Mouse (Mus musculus) hindbrain, postnatal 0 days (tissue): ENCODE measurements around the gene Jmjd1c. TPM values are rescaled to one million over a fixed set of nuclear protein-coding genes. Genes with fewer than 3 reads are reported as not detected.

Experiments used
- ATAC-seq: fragments of 200-750 bp; cut with Nextera tagmentation; 2 replicates; pipeline ENCODE4 v1.8.0; 2017; ENCODE audit warnings: mild to moderate bottlenecking, moderate TSS enrichment, moderate library complexity
- DNase-seq: peaks from one replicate; pipeline ENCODE4 v3.0.0-alpha.2; 2015; ENCODE audit warnings: low spot score
- H3K27ac ChIP-seq: fragments of 300-500 bp; sonication (generic); 2 replicates; pipeline ENCODE4 v1.5.1; 2014; ENCODE audit warnings: mild to moderate bottlenecking
- H3K27me3 ChIP-seq: fragments of 300-500 bp; sonication (generic); 2 replicates; pipeline ENCODE4 v1.6.1; 2014; ENCODE audit warnings: low read length, mixed read lengths; ENCODE audit not compliant: insufficient read depth
- H3K36me3 ChIP-seq: fragments of 300-500 bp; sonication (generic); 2 replicates; pipeline ENCODE4 v1.6.1; 2014; ENCODE audit warnings: low read length, mixed read lengths; ENCODE audit not compliant: insufficient read depth
- H3K4me1 ChIP-seq: fragments of 300-500 bp; sonication (generic); 2 replicates; pipeline ENCODE4 v1.6.1; 2014; ENCODE audit warnings: antibody characterized with exemption, low read length, mixed read lengths; ENCODE audit not compliant: insufficient read depth
- H3K4me2 ChIP-seq: fragments of 300-500 bp; sonication (generic); 2 replicates; pipeline ENCODE4 v1.6.1; 2014; ENCODE audit warnings: low read depth, mild to moderate bottlenecking, low read length, moderate library complexity, mixed read lengths
- H3K4me3 ChIP-seq: fragments of 300-500 bp; sonication (generic); 2 replicates; pipeline ENCODE4 v1.5.1; 2014; ENCODE audit warnings: low read length
- H3K9ac ChIP-seq: fragments of 300-500 bp; sonication (generic); replicated peaks from 2 replicates; pipeline ENCODE4 v1.6.1; 2014; ENCODE audit warnings: mild to moderate bottlenecking, low read length, moderate library complexity, mixed read lengths
- H3K9me3 ChIP-seq: fragments of 300-500 bp; sonication (generic); 2 replicates; pipeline ENCODE4 v1.6.1; 2016; ENCODE audit warnings: low read length, mixed read lengths
- CTCF ChIP-seq: IDR thresholded peaks from 2 replicates; pipeline ENCODE4 v1.5.1; 2016; ENCODE audit warnings: antibody characterized with exemption, control low read depth, low read depth
- WGBS: fragments of 180-500 bp; shearing (Covaris S2); extraction: QIAGEN DNeasy Blood & Tissue Kit; methylation state at CpG from one replicate; pipeline ENCODE4 v1.1.7; 2014; 5-methylcytosine and 5-hydroxymethylcytosine counted together
- polyA plus RNA-seq: library from polyadenylated mRNA; unstranded; fragments of >200 nt; fragmentation: Nextera tagmentation; extraction: Ambion mirVana; gene quantifications from 2 replicates; pipeline ENCODE4 v1.2.1, GENCODE M21; 2015
- total RNA-seq: library from RNA; depleted of rRNA; stranded (reverse); fragments of >200 nt; gene quantifications from 2 replicates; pipeline ENCODE4 v1.2.3, GENCODE M21; 2014

Jmjd1c gene
- total and polyA plus RNA-seq, 2 experiments from 2014 or later = 45.4 to 54.1 TPM

GRCm38 (mm10) chr10:67126061-67126858, 30.3 kb downstream of the Jmjd1c start:
- Histone ChIP-seq H3K9ac (peak overlapping the region; percentile 85), H3K4me2 (peak overlapping the region; percentile 69), H3K27me3 (no peaks in the 10 kb centered on the region), H3K4me1 (0 out of 2 replicates have a peak, but pooled peaks cover 10% of the 10 kb centered on the region), H3K4me3 (peak overlapping the region; percentile 95), H3K9me3 (no peaks in the 10 kb centered on the region), H3K27ac (peak overlapping the region; percentile 95), H3K36me3 (no peaks in the 10 kb centered on the region)
- no peak for TF ChIP-seq CTCF
- peak; percentile 86 for ATAC-seq
- under 1% methylated on average over 50 of the region's 50 CpGs for WGBS
- peak; percentile 68 for DNase-seq

- Histone ChIP-seq H3K27me3 (no peaks in the 10 kb centered on the region), H3K36me3 (no peaks in the 10 kb centered on the region), H3K4me3 (peak overlapping the region; percentile 95), H3K9ac (peak overlapping the region; percentile 85), H3K4me1 (0 out of 2 replicates have a peak, but pooled peaks cover 10% of the 10 kb centered on the region), H3K4me2 (peak overlapping the region; percentile 69), H3K9me3 (no peaks in the 10 kb centered on the region), H3K27ac (peak overlapping the region; percentile 95)
- TF ChIP-seq CTCF = no peak
- peak; percentile 86 for DNase-seq
- under 1% methylated on average over 99 of the region's 115 CpGs for whole genome bisulfite sequencing
- peak; percentile 81 for ATAC-seq
Observed at GRCm38 (mm10) chr10:67126859-67127758, 31.2 kb downstream of the Jmjd1c start.

GRCm38 (mm10) chr10:67129531-67129930, 33.6 kb downstream of the Jmjd1c start:
- Histone ChIP-seq H3K9me3 (no peaks in the 10 kb centered on the region), H3K4me1 (0 out of 2 replicates have a peak, but pooled peaks cover 10% of the 10 kb centered on the region), H3K36me3 (no peaks in the 10 kb centered on the region), H3K4me2 (0 out of 2 replicates have a peak overlapping the region, but pooled peaks have one; percentile 18), H3K4me3 (no peak overlapping the region), H3K9ac (no peak overlapping the region), H3K27me3 (no peaks in the 10 kb centered on the region), H3K27ac (no peak overlapping the region)
- no peak for TF ChIP-seq CTCF
- DNase-seq (no peak), ATAC-seq (no peak)
- 31% methylated on average over 1 of the region's 1 CpGs for WGBS

- 87% methylated on average over 1 of the region's 1 CpGs for WGBS
Observed at GRCm38 (mm10) chr10:67131709-67132108, 35.8 kb downstream of the Jmjd1c start.

GRCm38 (mm10) chr10:67134322-67134721, 38.4 kb downstream of the Jmjd1c start:
- Histone ChIP-seq H3K27ac (no peak overlapping the region), H3K27me3 (no peaks in the 10 kb centered on the region), H3K9me3 (no peaks in the 10 kb centered on the region), H3K4me2 (no peak overlapping the region), H3K36me3 (no peaks in the 10 kb centered on the region), H3K4me1 (0 out of 2 replicates have a peak, but pooled peaks cover 4% of the 10 kb centered on the region), H3K4me3 (no peak overlapping the region), H3K9ac (no peak overlapping the region)
- DNase-seq = no peak
- 91% methylated on average over 2 of the region's 2 CpGs for WGBS
- peak; percentile 32; the same call in 1 of the 2 replicates for TF ChIP-seq CTCF
- ATAC-seq = no peak

More at GRCm38 (mm10) chr10:67131709-67132108, 35.8 kb downstream of the Jmjd1c start:
- no peak for ATAC-seq
- Histone ChIP-seq H3K4me1 (0 out of 2 replicates have a peak, but pooled peaks cover 10% of the 10 kb centered on the region), H3K27me3 (no peaks in the 10 kb centered on the region), H3K9me3 (no peaks in the 10 kb centered on the region), H3K9ac (no peak overlapping the region), H3K4me2 (no peak overlapping the region), H3K36me3 (no peaks in the 10 kb centered on the region), H3K4me3 (no peak overlapping the region), H3K27ac (no peak overlapping the region)
- no peak for DNase-seq
- no peak for TF ChIP-seq CTCF

GRCm38 (mm10) chr10:67137437-67137836, 41.5 kb downstream of the Jmjd1c start:
- Histone ChIP-seq H3K36me3 (no peaks in the 10 kb centered on the region), H3K9me3 (no peaks in the 10 kb centered on the region), H3K27ac (no peak overlapping the region), H3K9ac (no peak overlapping the region), H3K4me2 (no peak overlapping the region), H3K4me3 (no peak overlapping the region), H3K27me3 (no peaks in the 10 kb centered on the region), H3K4me1 (0 out of 2 replicates have a peak, but pooled peaks cover 3% of the 10 kb centered on the region)
- TF ChIP-seq CTCF = no peak
- ATAC-seq (no peak), DNase-seq (no peak)
- WGBS = 95% methylated on average over 2 of the region's 2 CpGs
